Comparison of ENCODE assay signal across 25 mouse cellular contexts in genomic region chr16:27683826-27684225, GRCm38 (mm10).
DNase-seq lines count a peak whose midpoint lies in the region; ATAC-seq and TF ChIP-seq lines count a peak whose summit lies in the region.
"Had no signal": no experiment of that assay in that cellular context is flagged by ENCODE, and none has a peak within 500 bp of the region (broad histone marks: within the 10 kb centered on the region; RNA-seq: fewer than 3 reads in every experiment).

No protein-coding gene starts in this region.

- H3K9me3 ChIP-seq in kidney, embryonic 14.5 days (ENCODE audit: control insufficient read depth, low read length): no peaks in the 10 kb centered on the region
- H3K9me3 ChIP-seq: G1E; heart, embryonic 13.5 days; liver, embryonic 12.5 days had no signal

- peak overlapping the region; percentile 75 for H3K27ac ChIP-seq in gastrocnemius, adult 2 months
- no peak overlapping the region for H3K27ac ChIP-seq in kidney, embryonic 14.5 days (ENCODE audit: low read depth, low read length)
- H3K27ac ChIP-seq: heart, adult 2 months; heart, embryonic 13.5 days; liver, embryonic 12.5 days had no signal

- peak overlapping the region; percentile 58 for H3K4me3 ChIP-seq in gastrocnemius, adult 2 months
- no peak overlapping the region for H3K4me3 ChIP-seq in kidney, embryonic 14.5 days (ENCODE audit: low read length)
- H3K4me3 ChIP-seq: heart, adult 2 months; heart, embryonic 13.5 days; liver, embryonic 12.5 days had no signal

- whole genome bisulfite sequencing in kidney, embryonic 14.5 days: 79% methylated on average over 3 of the region's 3 CpGs

- intact Hi-C loops in gastrocnemius, adult 2 months (cut with DNase I): no loop called here
- intact Hi-C loops in left cerebral cortex, postnatal 25 days (cut with DNase I): loop anchor here (10.0 kb wide), 1 partner anchor 761 kb away; no protein-coding TSS in a partner anchor

- H3K4me2 ChIP-seq in kidney, embryonic 14.5 days (replicated peaks; ENCODE audit: low read depth, low read length): no peak overlapping the region
- H3K4me2 ChIP-seq: heart, embryonic 13.5 days; liver, embryonic 12.5 days; midbrain, embryonic 11.5 days had no signal

- no peak overlapping the region for H3K9ac ChIP-seq in kidney, embryonic 14.5 days (ENCODE audit: low read depth, low read length)
- H3K9ac ChIP-seq: forebrain, postnatal 0 days; heart, embryonic 13.5 days; liver, embryonic 12.5 days had no signal

- ATAC-seq in kidney, embryonic 14.5 days (ENCODE audit: low FRiP score, low TSS enrichment): no peak
- ATAC-seq: forebrain, postnatal 0 days; liver, embryonic 12.5 days; Patski had no signal

- TF ChIP-seq CTCF in gastrocnemius, adult 2 months (IDR thresholded peaks at IDR 0.05): no peak

- H3K36me3 ChIP-seq in kidney, embryonic 14.5 days (ENCODE audit: control insufficient read depth, insufficient read depth, low read length): no peaks in the 10 kb centered on the region
- H3K36me3 ChIP-seq: G1E; heart, embryonic 13.5 days; liver, embryonic 12.5 days had no signal

- no peaks in the 10 kb centered on the region for H3K4me1 ChIP-seq in kidney, embryonic 14.5 days (ENCODE audit: control insufficient read depth, insufficient read depth, low read length)
- H3K4me1 ChIP-seq: heart, embryonic 13.5 days; liver, embryonic 12.5 days had no signal

- no peaks in the 10 kb centered on the region for H3K27me3 ChIP-seq in kidney, embryonic 14.5 days (ENCODE audit: control insufficient read depth, insufficient read depth, low read length)
- H3K27me3 ChIP-seq: CH12.LX; heart, embryonic 13.5 days; liver, embryonic 12.5 days; Patski had no signal

- no peak for DNase-seq in gastrocnemius, adult 2 months
- no peak for DNase-seq in gastrocnemius, postnatal 10 days
- peak; percentile 2 for DNase-seq in retina, postnatal 1 day
- no peak for DNase-seq in retina, embryonic 14.5 days (ENCODE audit: low spot score)
- DNase-seq in left cerebral cortex, postnatal 25 days (ENCODE audit: low spot score in 2 of 2): peak; percentile 1 to 57
- DNase-seq in telencephalon, adult 2 months (ENCODE audit: low read depth, low spot score): peak; percentile 34
- DNase-seq: adrenal gland, postnatal 36 days; B cell, adult 2 months; cerebellum, adult 11 months; cerebellum, postnatal 10 days; forebrain, postnatal 0 days; gastrocnemius, postnatal 25 days; heart, adult 2 months; heart, postnatal 14 days; kidney, adult 11 months; lung, adult 18-20 months; lung, postnatal 10 days; thymus, postnatal 36 days had no signal

Comparison
In these comparisons a context has a peak if more than half of its experiments do, and no peak if none do; other contexts are left out.
1. DNase-seq: peak in retina, postnatal 1 day (single experiment), left cerebral cortex, postnatal 25 days (2 of 2) and telencephalon, adult 2 months (single experiment); none in gastrocnemius, adult 2 months (single experiment), gastrocnemius, postnatal 10 days (single experiment) and retina, embryonic 14.5 days (single experiment).